Mouse (Mus musculus) midbrain, embryonic 12.5 days (tissue): ENCODE data around the gene Pde1c. TPM values are rescaled to one million over a fixed set of nuclear protein-coding genes. Genes with fewer than 3 reads are reported as not detected.
A peak's percentile ranks its signal among the peaks of the same experiment; 100 is the strongest.
"Not testable (repeated sequence)": the region's sequence is repeated elsewhere in the genome, so short reads cannot be mapped to it uniquely, and the experiment has no call there.

ENCODE experiments used
- ATAC-seq: fragments of 200-750 bp; cut with Nextera tagmentation; 2 replicates; pipeline ENCODE4 v1.8.0; 2017; ENCODE audit warnings: low read depth, moderate TSS enrichment, moderate library complexity; ENCODE audit not compliant: low FRiP score
- H3K27ac ChIP-seq: fragments of 300-500 bp; sonication (generic); replicated peaks from 2 replicates; pipeline ENCODE4 v1.5.1; 2016; ENCODE audit warnings: mild to moderate bottlenecking
- H3K27me3 ChIP-seq: fragments of 300-500 bp; sonication (generic); 2 replicates; pipeline ENCODE4 v1.6.1; 2016; ENCODE audit warnings: mild to moderate bottlenecking
- H3K36me3 ChIP-seq: fragments of 300-500 bp; sonication (generic); 2 replicates; pipeline ENCODE4 v1.6.1; 2016
- H3K4me1 ChIP-seq: fragments of 300-500 bp; sonication (generic); 2 replicates; pipeline ENCODE4 v1.6.1; 2016
- H3K4me2 ChIP-seq: fragments of 300-500 bp; sonication (generic); replicated peaks from 2 replicates; pipeline ENCODE4 v1.6.1; 2016; ENCODE audit warnings: mild to moderate bottlenecking, moderate library complexity
- H3K4me3 ChIP-seq: fragments of 300-500 bp; sonication (generic); 2 replicates; pipeline ENCODE4 v1.5.1; 2016; ENCODE audit warnings: mild to moderate bottlenecking
- H3K9ac ChIP-seq: fragments of 300-500 bp; sonication (generic); replicated peaks from 2 replicates; pipeline ENCODE4 v1.6.1; 2016; ENCODE audit warnings: mild to moderate bottlenecking, moderate library complexity
- H3K9me3 ChIP-seq: fragments of 300-500 bp; sonication (generic); 2 replicates; pipeline ENCODE4 v1.6.1; 2016; ENCODE audit warnings: mild to moderate bottlenecking
- WGBS: fragments of 180-500 bp; shearing (Covaris S2); methylation state at CpG from one replicate; pipeline ENCODE4 v1.1.7; 2016; 5-methylcytosine and 5-hydroxymethylcytosine counted together
- polyA plus RNA-seq: library from polyadenylated mRNA; unstranded; fragments of >200 nt; fragmentation: Nextera tagmentation; extraction: Ambion mirVana; gene quantifications from 2 replicates; pipeline ENCODE4 v1.2.1, GENCODE M21; 2016

Gene Pde1c
- polyA plus RNA-seq, result 7.0 and 7.4 TPM in 2 replicates

DNA sequence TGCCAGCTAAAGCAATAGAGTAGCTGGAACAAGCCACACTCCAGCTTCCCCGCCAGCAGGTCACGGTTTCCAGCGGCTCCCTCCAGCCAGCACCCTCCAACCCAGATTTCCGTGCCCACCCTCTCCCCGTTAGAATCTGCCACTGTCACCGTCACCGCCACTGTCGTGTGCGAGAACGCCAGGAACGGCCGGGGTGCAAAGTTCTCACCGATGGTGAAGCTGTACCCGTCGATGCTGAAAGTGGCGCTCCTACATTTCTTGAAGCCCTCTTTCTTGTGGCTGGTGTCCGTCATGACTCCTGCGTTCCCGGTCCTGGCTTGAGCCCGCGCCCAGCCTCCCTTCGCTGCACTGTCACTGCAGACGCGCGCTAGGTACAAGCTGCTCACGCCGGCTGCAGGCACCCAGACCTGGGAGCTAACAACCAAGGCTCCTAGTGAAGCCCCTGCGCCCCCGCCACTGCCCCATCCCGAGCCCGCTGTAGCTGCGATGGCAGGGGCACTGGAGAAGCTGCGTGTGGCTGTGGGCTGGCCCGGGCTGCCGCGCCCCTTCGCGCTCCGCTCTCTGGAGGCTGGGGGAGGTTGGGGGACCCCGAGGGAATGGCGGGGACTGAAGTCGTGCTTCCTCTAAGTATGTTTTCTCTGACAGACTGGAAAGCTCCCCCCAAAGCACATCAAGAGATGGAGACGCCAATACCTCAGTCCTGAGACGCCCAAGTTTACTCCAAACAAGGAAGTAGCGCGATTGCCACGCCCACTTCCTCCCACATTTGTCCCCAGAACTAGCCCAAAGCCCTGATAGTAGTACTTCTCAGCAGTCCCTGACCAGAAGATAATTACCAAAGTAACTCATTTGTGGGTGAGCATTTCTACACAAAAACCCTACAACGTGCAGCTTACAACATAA is at the start of gene Pde1c:
TSS of gene Pde1c (minus strand) at position 634 of the 903 bp plus-strand sequence.
- no peaks in the 10 kb centered on the region for H3K9me3 ChIP-seq
- H3K4me2 ChIP-seq, result peak within 1 kb of the TSS; percentile 92
- H3K4me3 ChIP-seq, result peak within 1 kb of the TSS; percentile 78
- peak within 1 kb of the TSS; percentile 73 for H3K9ac ChIP-seq
- H3K36me3 ChIP-seq, result no peaks in the 10 kb centered on the region
- no peaks in the 10 kb centered on the region; the same call in 1 of the 2 replicates for H3K4me1 ChIP-seq
- under 1% methylated on average over 48 of the region's 48 CpGs for WGBS
- ATAC-seq, result peak; percentile 86
- H3K27ac ChIP-seq, result no peak within 1 kb of the TSS
- peaks cover 8% of the 10 kb centered on the region for H3K27me3 ChIP-seq

DNA sequence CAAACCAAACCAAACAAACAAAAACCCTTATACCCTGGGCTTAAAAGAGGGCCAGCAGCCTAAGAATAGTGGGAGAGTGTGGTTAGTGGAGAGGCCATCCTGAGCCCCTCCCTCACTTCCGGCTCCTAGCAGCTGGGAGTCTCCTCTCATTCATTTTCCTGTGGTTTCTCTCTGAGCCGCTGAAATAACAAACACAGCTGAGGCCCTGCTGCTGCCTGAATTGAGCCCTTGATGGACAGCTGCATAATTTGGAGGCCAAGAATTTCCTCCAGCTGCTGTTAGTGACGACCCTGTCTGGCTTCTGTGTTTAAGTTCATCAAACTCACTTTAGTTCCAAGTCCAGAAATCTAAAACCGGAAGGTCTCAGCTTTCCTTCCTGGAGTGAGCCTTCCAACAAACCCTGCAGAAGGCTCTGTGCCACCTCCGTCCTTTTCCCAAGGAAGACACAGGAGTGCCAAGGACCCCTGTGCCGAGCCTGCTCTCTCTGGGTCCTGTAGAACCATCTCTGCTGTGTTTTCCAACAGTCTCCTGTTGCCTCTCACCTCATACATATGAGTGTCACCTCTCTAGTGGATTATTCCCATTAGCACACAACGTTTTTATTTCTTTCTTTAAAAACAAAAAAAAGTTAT is 48.2 kb upstream of the Pde1c start:
- Histone ChIP-seq H3K27ac (peak overlapping the region; percentile 54), H3K4me2 (0 out of 2 replicates have a peak overlapping the region, but pooled peaks have one; percentile 4), H3K9ac (no peak overlapping the region), H3K4me1 (peaks cover 19% of the 10 kb centered on the region), H3K36me3 (no peaks in the 10 kb centered on the region), H3K9me3 (no peaks in the 10 kb centered on the region), H3K27me3 (no peaks in the 10 kb centered on the region), H3K4me3 (no peak overlapping the region)
- peak; percentile 85 for ATAC-seq
- 23% methylated on average over 7 of the region's 7 CpGs for WGBS

DNA sequence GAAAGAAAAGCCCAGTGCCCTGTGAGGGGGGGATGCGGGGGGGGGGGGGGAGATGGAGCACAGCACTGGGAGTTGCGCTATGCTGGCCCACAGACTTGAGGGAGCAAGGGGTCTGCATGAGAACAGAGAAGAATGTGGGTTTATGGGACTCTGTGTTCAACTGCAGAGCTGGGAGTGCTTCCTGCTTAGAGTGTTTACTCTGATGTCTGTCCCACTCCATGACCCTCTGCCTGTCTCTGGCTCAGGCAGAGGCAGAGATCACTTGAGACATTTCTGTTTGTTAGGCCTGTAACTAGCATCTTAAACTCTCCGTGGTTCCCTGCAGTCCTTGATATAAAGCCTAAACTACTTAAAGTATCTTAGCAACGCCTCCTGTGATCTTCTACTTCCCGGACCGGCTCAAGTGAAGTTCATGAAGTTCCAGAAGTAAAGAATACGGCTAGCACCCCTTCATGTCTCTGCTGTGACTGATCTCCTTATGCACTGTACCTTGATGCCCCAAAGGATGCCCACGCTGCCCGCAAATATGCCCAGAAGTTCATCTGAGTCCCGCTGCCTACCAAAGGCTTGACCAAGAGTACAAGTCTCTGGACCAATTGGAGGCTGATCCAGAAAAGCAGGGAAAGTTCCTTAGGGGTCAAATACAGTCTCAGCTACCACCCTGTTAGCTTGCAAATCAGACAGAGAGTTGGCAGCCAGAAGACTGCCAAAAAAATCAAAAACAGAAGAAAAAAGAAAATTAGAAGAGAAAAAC is 47.5 kb upstream of the Pde1c start:
- Histone ChIP-seq H3K4me2 (no peak overlapping the region), H3K27me3 (no peaks in the 10 kb centered on the region), H3K4me3 (no peak overlapping the region), H3K4me1 (peaks cover 19% of the 10 kb centered on the region), H3K9ac (no peak overlapping the region), H3K27ac (peak overlapping the region; percentile 54), H3K36me3 (no peaks in the 10 kb centered on the region), H3K9me3 (no peaks in the 10 kb centered on the region)
- 50% methylated on average over 10 of the region's 10 CpGs for WGBS
- ATAC-seq, result peak; percentile 39

DNA sequence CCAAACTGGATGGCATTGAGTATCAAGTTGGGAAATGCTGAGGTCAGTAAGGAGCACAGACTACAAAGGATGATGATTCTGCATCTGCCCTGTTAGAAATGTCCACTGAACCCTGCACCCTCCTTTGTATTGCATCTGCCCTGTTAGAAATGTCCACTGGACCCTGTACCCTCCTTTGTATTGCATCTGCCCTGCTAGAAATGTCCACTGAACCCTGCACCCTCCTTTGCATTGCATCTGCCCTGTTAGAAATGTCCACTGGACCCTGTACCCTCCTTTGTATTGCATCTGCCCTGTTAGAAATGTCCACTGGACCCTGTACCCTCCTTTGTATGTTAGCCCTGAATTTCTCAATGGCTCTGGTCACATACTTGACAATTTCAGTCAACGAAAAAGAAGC is 40.6 kb upstream of the Pde1c start:
- H3K4me3 ChIP-seq, H3K9me3 ChIP-seq, H3K4me2 ChIP-seq, H3K27me3 ChIP-seq, H3K36me3 ChIP-seq, ATAC-seq, H3K9ac ChIP-seq, H3K27ac ChIP-seq, H3K4me1 ChIP-seq: not testable (repeated sequence)
- WGBS, result 62% methylated on average over 1 of the region's 1 CpGs

DNA sequence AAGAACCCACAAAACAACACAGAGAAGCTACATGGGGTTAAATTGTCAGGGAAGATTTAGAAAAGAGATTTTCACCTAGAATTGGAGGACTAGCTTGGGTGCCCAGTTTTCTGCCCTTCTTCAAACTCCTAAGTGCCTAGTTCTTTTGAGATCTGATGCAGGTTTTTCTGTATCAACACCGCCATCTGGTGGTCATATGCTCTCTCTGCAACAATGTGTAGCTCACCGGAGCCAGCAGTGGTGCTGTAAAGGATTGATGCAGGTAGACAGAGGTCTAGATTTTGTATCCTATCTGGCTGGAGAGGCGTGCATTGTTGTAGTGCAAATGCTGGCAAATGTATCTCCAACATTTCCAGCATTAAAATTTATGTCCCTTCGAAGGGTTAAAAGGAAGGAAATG is 39.4 kb upstream of the Pde1c start:
- whole genome bisulfite sequencing, result 11% methylated on average over 4 of the region's 4 CpGs
- Histone ChIP-seq H3K9ac (no peak overlapping the region), H3K36me3 (no peaks in the 10 kb centered on the region), H3K27me3 (no peaks in the 10 kb centered on the region), H3K27ac (no peak overlapping the region), H3K9me3 (no peaks in the 10 kb centered on the region), H3K4me1 (no peaks in the 10 kb centered on the region), H3K4me3 (no peak overlapping the region), H3K4me2 (no peak overlapping the region)
- ATAC-seq, result peak; percentile 71; the same call in 1 of the 2 replicates

DNA sequence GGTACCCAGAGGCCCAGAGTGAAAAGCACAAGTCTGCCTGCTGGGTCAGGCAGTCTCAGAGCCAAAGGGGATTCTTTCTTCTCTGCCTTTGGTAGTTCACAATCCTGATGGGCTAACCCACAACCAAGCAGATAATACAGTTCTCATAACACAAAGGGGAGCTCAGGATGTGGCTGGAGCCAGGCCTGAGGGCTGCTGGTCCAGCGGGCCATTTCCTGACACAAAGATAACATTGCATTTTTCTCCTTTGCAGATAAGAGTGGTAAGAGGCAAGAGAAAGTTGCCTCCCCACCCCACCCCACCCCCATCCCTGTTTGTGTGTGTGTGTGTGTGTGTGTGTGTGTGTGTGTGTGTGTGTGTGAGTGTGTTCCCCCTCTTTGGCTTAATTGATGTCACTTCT is 10.7 kb upstream of the Pde1c start:
- Histone ChIP-seq H3K9me3 (no peaks in the 10 kb centered on the region), H3K4me2 (no peak overlapping the region), H3K4me1 (no peaks in the 10 kb centered on the region), H3K36me3 (no peaks in the 10 kb centered on the region), H3K9ac (no peak overlapping the region), H3K27me3 (no peaks in the 10 kb centered on the region), H3K27ac (no peak overlapping the region), H3K4me3 (no peak overlapping the region)
- WGBS, result 73% methylated on average over 1 of the region's 1 CpGs
- ATAC-seq, result no peak

DNA sequence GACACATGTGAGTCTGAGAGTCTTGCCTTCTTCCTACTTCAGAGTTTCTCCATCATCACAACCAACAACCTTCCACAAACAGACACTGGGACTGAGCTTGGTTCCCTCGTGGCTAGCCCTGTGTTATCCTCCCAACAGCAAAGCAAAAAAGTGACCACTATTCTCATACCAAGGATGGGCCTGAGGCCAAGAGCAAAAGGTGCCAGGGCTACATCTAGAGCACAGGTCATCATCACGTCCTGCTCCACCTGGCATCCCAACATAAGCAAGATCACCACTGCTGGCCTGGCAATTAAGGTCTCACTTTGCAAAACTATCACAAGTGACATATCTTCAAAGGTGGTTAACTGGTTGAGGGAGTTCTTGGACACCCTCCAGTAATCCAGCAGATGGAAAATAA is 8.0 kb downstream of the Pde1c start:
- H3K27me3 ChIP-seq, result no peaks in the 10 kb centered on the region
- no peaks in the 10 kb centered on the region for H3K4me1 ChIP-seq
- no peak overlapping the region for H3K4me2 ChIP-seq
- no peaks in the 10 kb centered on the region for H3K9me3 ChIP-seq
- WGBS, result 80% methylated on average over 2 of the region's 2 CpGs
- no peak overlapping the region for H3K9ac ChIP-seq
- no peak overlapping the region for H3K27ac ChIP-seq
- ATAC-seq, result no peak
- H3K36me3 ChIP-seq, result no peaks in the 10 kb centered on the region
- H3K4me3 ChIP-seq, result no peak overlapping the region

DNA sequence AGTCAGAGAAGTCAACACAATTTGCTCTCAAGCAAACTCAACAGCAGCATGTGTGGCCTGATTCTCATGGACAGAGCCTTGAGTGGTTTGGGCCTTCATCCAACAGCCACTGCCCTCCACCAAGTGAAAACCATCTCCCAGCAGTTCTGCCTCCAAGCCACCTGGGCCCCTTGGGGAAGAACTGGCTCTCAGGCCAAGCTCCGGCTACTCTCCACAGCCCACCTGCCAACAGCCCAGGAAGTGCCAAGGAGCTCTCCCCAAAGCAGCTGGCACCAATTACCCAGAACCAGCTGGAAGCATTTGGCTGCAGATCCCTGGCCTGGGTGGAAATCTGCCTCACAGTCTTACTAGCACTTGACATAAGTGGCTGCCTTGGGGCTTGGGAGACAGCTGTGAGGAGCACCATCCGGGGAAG is 8.4 kb downstream of the Pde1c start:
- Histone ChIP-seq H3K4me1 (no peaks in the 10 kb centered on the region), H3K9ac (no peak overlapping the region), H3K4me2 (no peak overlapping the region), H3K36me3 (no peaks in the 10 kb centered on the region), H3K27me3 (no peaks in the 10 kb centered on the region), H3K27ac (no peak overlapping the region), H3K9me3 (no peaks in the 10 kb centered on the region), H3K4me3 (no peak overlapping the region)
- ATAC-seq, result no peak
- 81% methylated on average over 2 of the region's 2 CpGs for WGBS

DNA sequence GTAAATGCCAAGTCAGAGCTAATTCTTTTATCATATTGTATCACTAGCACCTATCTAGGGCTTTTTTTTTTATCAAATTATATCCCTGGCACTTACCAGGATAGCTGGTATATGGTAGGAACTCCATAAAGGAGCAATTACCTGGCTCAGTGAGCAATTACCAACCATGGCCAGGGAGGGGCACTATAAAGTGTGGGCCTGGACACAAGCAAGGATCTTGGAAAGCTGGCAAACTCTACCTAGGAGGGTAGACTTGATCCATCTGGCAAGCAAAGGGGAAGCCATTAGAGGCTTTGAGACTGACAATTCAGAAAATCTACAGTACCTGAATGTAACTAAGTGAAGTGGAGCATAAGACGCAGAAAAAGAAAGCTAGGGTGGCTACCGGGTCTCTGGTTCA is 10.2 kb downstream of the Pde1c start:
- ATAC-seq, result no peak
- H3K27ac ChIP-seq, result no peak overlapping the region
- no peak overlapping the region for H3K9ac ChIP-seq
- H3K4me3 ChIP-seq, result no peak overlapping the region
- no peaks in the 10 kb centered on the region for H3K4me1 ChIP-seq
- no peaks in the 10 kb centered on the region for H3K9me3 ChIP-seq
- H3K27me3 ChIP-seq, result no peaks in the 10 kb centered on the region
- WGBS, result 92% methylated on average over 2 of the region's 2 CpGs
- H3K4me2 ChIP-seq, result no peak overlapping the region
- H3K36me3 ChIP-seq, result no peaks in the 10 kb centered on the region

DNA sequence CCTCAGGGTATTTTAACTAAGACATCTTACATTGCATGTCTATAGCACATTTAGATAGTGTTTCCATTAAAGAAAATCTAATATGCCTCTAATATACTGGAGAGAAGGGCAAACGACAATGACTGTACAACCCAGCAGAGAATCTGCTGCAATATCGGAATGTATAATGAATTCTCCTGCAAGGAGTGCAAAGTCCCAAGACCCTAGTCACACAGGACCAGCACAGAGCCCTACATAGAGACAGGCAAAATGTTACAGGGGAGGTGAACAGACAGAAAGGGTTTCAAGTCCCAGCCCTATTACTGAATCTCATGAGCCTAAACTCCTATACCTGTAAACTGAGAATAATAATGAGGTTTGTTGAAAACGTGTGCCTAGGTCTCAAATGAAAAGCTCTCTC is 13.1 kb downstream of the Pde1c start:
- 74% methylated on average over 3 of the region's 3 CpGs for WGBS
- ATAC-seq, result no peak

DNA sequence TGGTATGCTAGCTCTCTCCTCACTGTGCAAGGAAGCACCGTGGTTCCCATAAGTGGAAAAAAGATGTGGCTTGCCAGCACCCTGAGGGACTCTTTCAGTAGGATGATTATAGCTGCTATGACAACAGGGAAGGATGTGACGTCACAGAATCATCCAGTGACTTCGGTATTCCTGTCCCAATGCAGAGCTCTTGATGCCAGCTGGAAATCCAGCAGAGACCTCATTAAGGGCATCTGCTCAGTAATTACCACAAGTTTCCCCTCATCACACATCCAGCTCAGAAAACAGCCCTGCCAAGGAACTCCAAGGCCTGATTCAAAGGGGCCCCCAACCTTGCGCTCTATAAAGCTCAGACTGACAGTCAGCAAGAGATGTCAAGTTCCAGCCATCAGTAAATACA is 13.5 kb downstream of the Pde1c start:
- H3K4me2 ChIP-seq, result no peak overlapping the region
- H3K36me3 ChIP-seq, result no peaks in the 10 kb centered on the region
- peak; percentile 82 for ATAC-seq
- H3K27me3 ChIP-seq, result no peaks in the 10 kb centered on the region
- H3K27ac ChIP-seq, result no peak overlapping the region
- no peaks in the 10 kb centered on the region for H3K9me3 ChIP-seq
- H3K9ac ChIP-seq, result no peak overlapping the region
- no peak overlapping the region for H3K4me3 ChIP-seq
- H3K4me1 ChIP-seq, result no peaks in the 10 kb centered on the region
- WGBS, result 50% methylated on average over 4 of the region's 4 CpGs

More for the DNA sequence above, 13.1 kb downstream of the Pde1c start:
- Histone ChIP-seq H3K27me3 (no peaks in the 10 kb centered on the region), H3K36me3 (no peaks in the 10 kb centered on the region), H3K4me3 (no peak overlapping the region), H3K4me1 (no peaks in the 10 kb centered on the region), H3K27ac (no peak overlapping the region), H3K9me3 (no peaks in the 10 kb centered on the region), H3K4me2 (no peak overlapping the region), H3K9ac (no peak overlapping the region)

DNA sequence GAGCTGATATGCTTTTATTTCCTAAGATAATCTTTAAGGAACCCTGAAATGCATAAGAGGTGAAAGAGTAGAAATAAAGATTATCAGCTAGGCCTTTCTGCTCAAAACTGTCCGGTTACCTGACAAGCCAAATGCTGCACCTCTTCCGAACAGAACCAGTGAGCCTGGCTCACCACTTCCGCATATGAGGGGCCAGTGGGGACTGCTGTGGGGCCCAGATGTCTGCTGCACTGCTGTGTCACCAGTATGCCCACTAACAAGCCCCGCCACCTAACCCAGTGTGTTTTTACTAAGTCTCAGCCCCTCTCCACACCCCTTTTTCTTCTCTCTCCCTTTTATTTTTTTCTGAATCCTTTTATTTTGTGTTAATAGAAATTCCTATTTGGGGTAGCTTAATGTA is 17.9 kb downstream of the Pde1c start:
- H3K27me3 ChIP-seq, result no peaks in the 10 kb centered on the region
- WGBS, result 88% methylated on average over 4 of the region's 4 CpGs
- no peaks in the 10 kb centered on the region for H3K36me3 ChIP-seq
- no peaks in the 10 kb centered on the region for H3K4me1 ChIP-seq
- no peaks in the 10 kb centered on the region for H3K9me3 ChIP-seq
- no peak overlapping the region for H3K9ac ChIP-seq
- no peak for ATAC-seq
- no peak overlapping the region for H3K27ac ChIP-seq
- H3K4me3 ChIP-seq, result no peak overlapping the region
- no peak overlapping the region for H3K4me2 ChIP-seq
